Mouse (Mus musculus): Measurements from ENCODE around the gene Cul9. TPM values are rescaled to one million over a fixed set of nuclear protein-coding genes. Genes with fewer than 3 reads are reported as not detected.
A peak's percentile ranks its signal among the peaks of the same experiment; 100 is the strongest.
"Not testable (repeated sequence)": the region's sequence is repeated elsewhere in the genome, so short reads cannot be mapped to it uniquely, and the experiment has no call there.

Gene Cul9
- polyA plus RNA-seq, 1 experiment from 2014 or later, result 7.5 TPM

DNA sequence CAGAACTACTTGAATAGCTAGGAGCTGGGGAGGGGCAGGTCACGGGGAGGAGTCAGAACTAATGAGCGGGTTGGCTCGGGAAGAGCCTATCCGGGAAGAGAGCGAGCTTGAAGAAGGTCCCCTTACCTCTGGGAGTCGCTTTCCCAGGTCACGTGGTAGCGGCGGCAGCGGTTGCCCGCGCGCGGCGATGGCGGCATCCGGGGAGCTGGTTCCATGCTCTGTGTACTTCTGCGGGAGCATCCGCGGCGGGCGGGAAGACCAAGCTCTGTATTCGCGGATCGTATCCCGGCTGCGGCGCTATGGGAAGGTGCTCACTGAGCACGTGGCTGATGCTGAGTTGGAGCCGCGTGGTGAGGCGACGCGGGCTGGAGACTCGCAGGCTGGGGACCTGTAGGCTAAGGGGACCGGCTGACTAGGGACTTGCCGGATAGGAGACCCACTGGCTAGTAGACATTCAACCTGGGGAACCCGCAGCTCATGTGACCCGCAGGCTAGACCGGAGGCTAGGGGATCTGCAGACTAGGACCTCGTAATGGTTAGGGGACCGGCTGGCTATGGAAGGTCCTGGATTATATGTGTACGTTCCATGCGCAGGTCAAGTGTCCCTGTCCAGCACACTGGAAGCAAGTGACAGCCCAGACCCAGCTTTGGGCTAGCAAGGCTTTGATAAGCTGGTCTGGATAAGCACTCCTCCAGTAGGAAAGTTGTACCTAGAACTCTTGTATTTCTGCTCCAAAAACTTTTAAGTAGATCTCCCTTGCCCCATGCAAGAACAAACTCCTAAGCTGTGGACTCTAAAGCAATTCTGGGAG, 49.4 kb downstream of the Cul9 start, which contains the start of gene Dnph1:
Gene Dnph1 (plus strand): TSS at position 89 of the 812 bp plus-strand sequence.
- Histone ChIP-seq H3K9ac (peak within 1 kb of the TSS; percentile 62), H3K4me2 (peak within 1 kb of the TSS; percentile 90), H3K4me1 (peaks cover 12% of the 10 kb centered on the region), H3K27ac (no peak within 1 kb of the TSS), H3K4me3 (peak within 1 kb of the TSS; percentile 56), H3K36me3 (peaks cover 10% of the 10 kb centered on the region; the same call in 1 of the 2 replicates), H3K9me3 (no peaks in the 10 kb centered on the region), H3K27me3 (peaks cover 14% of the 10 kb centered on the region; the same call in 1 of the 2 replicates)
- peak; percentile 84 for ATAC-seq (ENCODE audit: insufficient number of reproducible peaks, low FRiP score, low TSS enrichment, low read depth)
- WGBS, result under 1% methylated on average over 44 of the region's 44 CpGs

GRCm38 (mm10) chr17:46496081-46496480, 50.1 kb downstream of the Cul9 start:
- ATAC-seq (ENCODE audit: insufficient number of reproducible peaks, low FRiP score, low TSS enrichment, low read depth); H3K4me2 ChIP-seq; H3K4me3 ChIP-seq; H3K27ac ChIP-seq; H3K9me3 ChIP-seq; H3K9ac ChIP-seq: not testable (repeated sequence)
- Histone ChIP-seq H3K4me1 (peaks cover 12% of the 10 kb centered on the region), H3K36me3 (peaks cover 10% of the 10 kb centered on the region; the same call in 1 of the 2 replicates), H3K27me3 (peaks cover 14% of the 10 kb centered on the region; the same call in 1 of the 2 replicates)

DNA sequence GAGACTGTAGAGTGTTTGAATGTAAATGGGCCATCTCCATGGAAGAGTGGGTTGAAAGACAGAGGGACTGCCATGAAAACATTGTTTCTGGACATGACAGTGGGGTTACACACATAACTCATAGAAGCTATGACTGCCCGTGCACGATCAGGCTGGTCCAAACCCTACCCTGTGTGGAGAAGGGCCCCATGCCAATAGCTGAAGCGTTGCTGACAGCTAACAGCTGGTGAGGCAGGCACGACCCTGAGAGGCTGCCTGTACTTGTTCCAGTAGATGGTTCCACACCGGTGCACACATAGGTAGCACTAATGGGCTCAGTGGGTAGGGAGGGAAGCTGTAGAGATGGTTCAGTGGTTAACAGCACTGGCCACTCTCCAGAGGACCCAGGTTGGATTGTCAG, 50.7 kb downstream of the Cul9 start:
- no peaks in the 10 kb centered on the region for H3K9me3 ChIP-seq
- H3K27me3 ChIP-seq, result peaks cover 14% of the 10 kb centered on the region; the same call in 1 of the 2 replicates
- H3K4me2 ChIP-seq, result no peak overlapping the region
- peaks cover 8% of the 10 kb centered on the region; the same call in 1 of the 2 replicates for H3K36me3 ChIP-seq
- no peak overlapping the region for H3K9ac ChIP-seq
- peaks cover 12% of the 10 kb centered on the region for H3K4me1 ChIP-seq
- ATAC-seq (ENCODE audit: insufficient number of reproducible peaks, low FRiP score, low TSS enrichment, low read depth), result 0 out of 2 replicates have a peak, but pooled peaks have one; percentile 25
- 78% methylated on average over 5 of the region's 5 CpGs for WGBS
- H3K27ac ChIP-seq, result no peak overlapping the region
- H3K4me3 ChIP-seq, result no peak overlapping the region

DNA sequence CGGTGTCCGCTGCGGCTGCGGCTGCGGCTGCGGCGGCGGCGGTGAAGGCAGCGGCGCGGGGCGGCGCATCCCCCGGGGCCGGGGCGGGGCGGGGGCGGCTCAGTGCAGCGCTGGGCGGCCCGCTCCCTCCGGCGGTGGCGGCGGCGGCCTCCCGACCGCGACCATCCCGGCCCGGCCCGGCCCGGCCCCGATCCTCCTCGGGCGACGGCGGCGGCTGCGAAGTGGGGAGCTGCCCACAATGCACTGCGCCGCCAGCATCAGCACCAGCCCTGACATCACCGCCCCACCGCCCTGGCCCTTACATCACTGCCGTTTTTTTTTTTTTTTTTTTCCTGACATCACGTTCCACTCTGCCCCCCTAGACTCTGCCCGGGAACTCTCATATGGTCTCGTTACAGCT, 58.8 kb downstream of the Cul9 start, which contains the start of gene Ttbk1:
Gene Ttbk1 (minus strand): TSS at position 245 of the 400 bp plus-strand sequence.
- Histone ChIP-seq H3K27ac (no peak within 1 kb of the TSS), H3K4me3 (peak within 1 kb of the TSS; percentile 39), H3K9me3 (no peaks in the 10 kb centered on the region), H3K9ac (0 out of 2 replicates have a peak within 1 kb of the TSS, but pooled peaks have one; percentile 14), H3K4me1 (peaks cover 15% of the 10 kb centered on the region), H3K27me3 (peaks cover 73% of the 10 kb centered on the region), H3K36me3 (no peaks in the 10 kb centered on the region), H3K4me2 (peak within 1 kb of the TSS; percentile 66)
- no peak; the same call in 1 of the 2 replicates for ATAC-seq (ENCODE audit: insufficient number of reproducible peaks, low FRiP score, low TSS enrichment, low read depth)
- WGBS, result 0% methylated on average over 26 of the region's 49 CpGs

GRCm38 (mm10) chr17:46486995-46487394, 59.2 kb downstream of the Cul9 start:
- Histone ChIP-seq H3K9me3 (no peaks in the 10 kb centered on the region), H3K36me3 (no peaks in the 10 kb centered on the region), H3K4me3 (peak overlapping the region; percentile 39), H3K27ac (no peak overlapping the region), H3K9ac (0 out of 2 replicates have a peak overlapping the region, but pooled peaks have one; percentile 14), H3K4me2 (peak overlapping the region; percentile 66), H3K27me3 (peaks cover 74% of the 10 kb centered on the region), H3K4me1 (peaks cover 15% of the 10 kb centered on the region)
- WGBS, result 1% methylated on average over 22 of the region's 22 CpGs
- no peak; the same call in 1 of the 2 replicates for ATAC-seq (ENCODE audit: insufficient number of reproducible peaks, low FRiP score, low TSS enrichment, low read depth)

- H3K9me3 ChIP-seq, result no peaks in the 10 kb centered on the region
- H3K4me2 ChIP-seq, result no peak overlapping the region
- no peak overlapping the region for H3K9ac ChIP-seq
- no peaks in the 10 kb centered on the region for H3K36me3 ChIP-seq
- no peak for ATAC-seq (ENCODE audit: insufficient number of reproducible peaks, low FRiP score, low TSS enrichment, low read depth)
- H3K4me1 ChIP-seq, result peaks cover 15% of the 10 kb centered on the region
- H3K27me3 ChIP-seq, result peaks cover 86% of the 10 kb centered on the region
- no peak overlapping the region for H3K27ac ChIP-seq
- H3K4me3 ChIP-seq, result no peak overlapping the region
- WGBS, result 10% methylated on average over 6 of the region's 6 CpGs
Observed at GRCm38 (mm10) chr17:46484461-46484875, 61.7 kb downstream of the Cul9 start.

GRCm38 (mm10) chr17:46484021-46484431, 62.2 kb downstream of the Cul9 start:
- Histone ChIP-seq H3K9ac (no peak overlapping the region), H3K4me1 (peaks cover 15% of the 10 kb centered on the region), H3K4me2 (peak overlapping the region; percentile 42), H3K4me3 (peak overlapping the region; percentile 23), H3K27ac (no peak overlapping the region), H3K36me3 (no peaks in the 10 kb centered on the region), H3K9me3 (no peaks in the 10 kb centered on the region), H3K27me3 (peaks cover 84% of the 10 kb centered on the region)
- WGBS, result 2% methylated on average over 13 of the region's 13 CpGs
- no peak for ATAC-seq (ENCODE audit: insufficient number of reproducible peaks, low FRiP score, low TSS enrichment, low read depth)

GRCm38 (mm10) chr17:46483561-46484001, 62.6 kb downstream of the Cul9 start:
- ATAC-seq (ENCODE audit: insufficient number of reproducible peaks, low FRiP score, low TSS enrichment, low read depth), result no peak
- Histone ChIP-seq H3K4me3 (peak overlapping the region; percentile 23), H3K4me2 (peak overlapping the region; percentile 42), H3K27me3 (peaks cover 79% of the 10 kb centered on the region), H3K4me1 (peaks cover 15% of the 10 kb centered on the region), H3K36me3 (no peaks in the 10 kb centered on the region), H3K27ac (no peak overlapping the region), H3K9ac (no peak overlapping the region), H3K9me3 (no peaks in the 10 kb centered on the region)
- WGBS, result under 1% methylated on average over 16 of the region's 16 CpGs

DNA sequence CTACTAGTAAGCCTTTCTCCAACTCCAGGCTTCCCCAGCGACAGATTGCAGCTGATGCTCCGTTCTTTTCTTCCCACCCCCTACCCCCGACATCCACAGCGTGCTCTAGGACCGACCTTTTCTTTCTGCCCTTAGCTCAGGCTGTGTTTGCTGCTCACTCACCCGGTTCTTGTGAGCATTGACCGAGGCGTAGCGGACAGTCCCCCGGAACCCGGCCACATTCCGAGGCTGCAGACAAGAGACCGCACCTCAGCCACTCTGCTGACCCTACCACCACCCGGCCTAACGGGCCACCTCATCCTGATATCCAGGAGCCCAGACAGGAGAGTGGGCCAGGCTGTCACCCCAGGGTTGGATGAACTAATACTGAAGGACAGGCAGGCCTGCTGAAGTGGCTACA, 68.9 kb downstream of the Cul9 start:
- ATAC-seq (ENCODE audit: insufficient number of reproducible peaks, low FRiP score, low TSS enrichment, low read depth), result no peak
- no peak overlapping the region for H3K4me3 ChIP-seq
- WGBS, result 87% methylated on average over 15 of the region's 15 CpGs
- no peak overlapping the region for H3K4me2 ChIP-seq
- H3K27ac ChIP-seq, result no peak overlapping the region
- H3K9ac ChIP-seq, result no peak overlapping the region
- no peaks in the 10 kb centered on the region for H3K4me1 ChIP-seq
- no peaks in the 10 kb centered on the region for H3K36me3 ChIP-seq
- H3K27me3 ChIP-seq, result peaks cover 25% of the 10 kb centered on the region; the same call in 1 of the 2 replicates
- no peaks in the 10 kb centered on the region for H3K9me3 ChIP-seq

DNA sequence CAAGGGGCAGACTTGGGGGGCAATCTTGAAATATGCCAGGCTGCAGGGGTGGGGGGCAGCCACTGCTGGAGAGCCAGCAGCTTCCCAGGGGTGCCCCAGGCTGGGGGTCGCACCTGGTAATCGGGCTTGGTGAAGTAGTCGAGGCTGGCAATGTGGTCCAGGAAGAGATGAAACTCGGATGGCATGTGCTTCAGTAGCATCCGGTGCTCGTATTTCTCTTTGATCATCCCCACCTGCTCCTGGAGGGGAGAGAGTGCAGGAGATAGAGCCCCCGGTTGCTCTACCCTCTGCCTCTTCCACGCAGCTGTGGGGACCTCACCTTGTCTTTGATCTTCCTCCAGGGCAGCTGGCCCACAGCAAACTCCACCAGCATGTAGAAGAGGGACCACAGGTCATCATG, 69.6 kb downstream of the Cul9 start:
- H3K4me1 ChIP-seq, result no peaks in the 10 kb centered on the region
- H3K27me3 ChIP-seq, result peaks cover 25% of the 10 kb centered on the region; the same call in 1 of the 2 replicates
- no peaks in the 10 kb centered on the region for H3K36me3 ChIP-seq
- H3K9me3 ChIP-seq, result no peaks in the 10 kb centered on the region
- no peak overlapping the region for H3K9ac ChIP-seq
- H3K4me3 ChIP-seq, result no peak overlapping the region
- H3K4me2 ChIP-seq, result no peak overlapping the region
- 54% methylated on average over 8 of the region's 8 CpGs for WGBS
- H3K27ac ChIP-seq, result no peak overlapping the region
- no peak for ATAC-seq (ENCODE audit: insufficient number of reproducible peaks, low FRiP score, low TSS enrichment, low read depth)

- no peak overlapping the region for H3K27ac ChIP-seq
- H3K4me1 ChIP-seq, result no peaks in the 10 kb centered on the region
- H3K9me3 ChIP-seq, result no peaks in the 10 kb centered on the region
- H3K27me3 ChIP-seq, result peaks cover 5% of the 10 kb centered on the region; the same call in 1 of the 2 replicates
- H3K4me2 ChIP-seq, result no peak overlapping the region
- H3K36me3 ChIP-seq, result no peaks in the 10 kb centered on the region
- 68% methylated on average over 9 of the region's 9 CpGs for WGBS
- ATAC-seq (ENCODE audit: insufficient number of reproducible peaks, low FRiP score, low TSS enrichment, low read depth), result no peak
- H3K4me3 ChIP-seq, result no peak overlapping the region
- H3K9ac ChIP-seq, result no peak overlapping the region
Observed at GRCm38 (mm10) chr17:46467830-46468229, 78.4 kb downstream of the Cul9 start.

- Histone ChIP-seq H3K27me3 (peaks cover 56% of the 10 kb centered on the region), H3K9ac (no peak overlapping the region), H3K4me2 (no peak overlapping the region), H3K27ac (no peak overlapping the region), H3K9me3 (no peaks in the 10 kb centered on the region), H3K4me3 (no peak overlapping the region), H3K4me1 (peaks cover 14% of the 10 kb centered on the region), H3K36me3 (no peaks in the 10 kb centered on the region)
- WGBS, result 85% methylated on average over 5 of the region's 5 CpGs
- no peak for ATAC-seq (ENCODE audit: insufficient number of reproducible peaks, low FRiP score, low TSS enrichment, low read depth)
Observed at GRCm38 (mm10) chr17:46462226-46462625, 84.0 kb downstream of the Cul9 start.

All from limb, embryonic 15.5 days (tissue).